Mouse (Mus musculus): ENCODE data around the gene H2-Ob.
"Not testable (repeated sequence)": the region's sequence is repeated elsewhere in the genome, so short reads cannot be mapped to it uniquely, and the experiment has no call there.

The H2-Ob gene

DNA sequence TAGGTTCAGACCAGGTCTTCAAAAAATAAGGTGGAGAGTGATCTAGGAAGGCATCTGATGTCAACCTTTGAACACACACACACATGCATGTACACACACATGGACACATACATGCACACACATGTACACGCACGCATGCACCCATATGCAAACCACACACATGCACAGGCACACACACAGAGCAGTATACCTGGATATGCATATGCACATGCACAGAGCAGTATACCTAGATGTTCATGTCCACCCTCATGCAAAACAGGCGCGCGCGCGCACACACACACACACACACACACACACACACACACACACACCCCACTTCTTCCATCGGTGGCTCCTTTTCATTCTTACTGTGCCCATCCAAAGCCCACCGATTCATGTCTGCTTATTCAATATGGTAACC lies 30.8 kb upstream of the H2-Ob start:
- peak; percentile 0 for DNase-seq

GRCm38 (mm10) chr17:34208421-34208820 lies 30.3 kb upstream of the H2-Ob start:
- DNase-seq = peak; percentile 1

DNA sequence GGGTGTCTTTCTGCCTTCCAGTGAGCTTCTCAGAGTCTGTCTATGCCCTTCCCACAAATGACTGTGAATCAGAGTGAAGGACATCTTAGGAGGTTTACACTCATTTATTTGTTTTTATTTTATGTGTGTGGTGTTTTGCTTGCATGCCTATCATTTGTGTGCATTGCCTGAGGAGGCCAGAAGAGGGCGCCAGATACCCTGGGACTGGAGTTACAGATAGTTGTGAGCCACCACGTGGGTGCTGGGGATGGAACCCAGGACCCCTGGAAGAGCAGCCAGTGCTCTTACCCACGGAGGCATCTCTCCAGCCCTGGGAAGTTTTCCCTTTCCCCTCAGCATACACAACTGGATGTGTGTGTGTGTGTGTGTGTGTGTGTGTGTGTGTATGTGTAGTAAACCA lies 29.0 kb upstream of the H2-Ob start:
- DNase-seq = peak; percentile 1

DNA sequence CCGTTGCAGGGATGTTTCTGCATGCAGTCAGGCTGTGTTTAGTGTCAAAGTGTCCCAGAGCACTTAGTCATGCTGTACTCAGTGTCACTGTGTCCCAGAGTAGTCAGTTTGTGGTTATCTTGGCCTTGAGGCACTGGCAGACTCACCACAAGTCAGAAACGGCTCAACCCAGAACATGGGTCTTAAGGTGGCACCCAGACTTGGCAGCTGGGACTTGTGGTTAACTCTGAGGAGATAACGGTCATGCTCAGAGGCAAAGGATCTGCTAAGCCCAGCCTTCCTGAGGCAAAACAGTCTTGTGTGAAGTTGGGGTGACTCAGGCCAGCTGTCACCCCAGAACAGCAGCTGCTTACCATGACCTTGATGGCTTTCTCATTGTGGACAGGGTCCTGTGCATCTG lies 28.1 kb upstream of the H2-Ob start:
- DNase-seq = peak; percentile 0

GRCm38 (mm10) chr17:34211746-34212365 lies 26.8 kb upstream of the H2-Ob start:
- peak; percentile 0 for DNase-seq

DNA sequence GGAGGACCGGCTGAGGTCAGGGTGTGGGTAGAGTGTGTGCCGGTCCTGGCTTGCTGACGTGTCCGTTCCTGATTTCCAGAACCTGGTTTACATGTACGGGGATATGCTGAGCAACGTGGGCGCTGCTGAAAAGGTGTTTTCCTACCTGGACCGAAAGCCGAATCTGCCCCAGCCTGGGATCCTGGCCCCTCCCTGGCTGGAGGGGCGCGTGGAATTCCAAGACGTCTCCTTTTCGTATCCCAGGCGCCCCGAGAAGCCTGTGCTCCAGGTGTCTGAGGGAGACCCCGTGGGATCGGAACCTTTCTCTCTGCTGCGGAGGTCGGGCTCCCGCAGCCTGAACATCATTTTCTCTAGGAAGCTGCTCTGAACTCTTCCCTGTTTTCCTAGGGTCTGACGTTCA lies 24.8 kb upstream of the H2-Ob start:
- no peak for DNase-seq

DNA sequence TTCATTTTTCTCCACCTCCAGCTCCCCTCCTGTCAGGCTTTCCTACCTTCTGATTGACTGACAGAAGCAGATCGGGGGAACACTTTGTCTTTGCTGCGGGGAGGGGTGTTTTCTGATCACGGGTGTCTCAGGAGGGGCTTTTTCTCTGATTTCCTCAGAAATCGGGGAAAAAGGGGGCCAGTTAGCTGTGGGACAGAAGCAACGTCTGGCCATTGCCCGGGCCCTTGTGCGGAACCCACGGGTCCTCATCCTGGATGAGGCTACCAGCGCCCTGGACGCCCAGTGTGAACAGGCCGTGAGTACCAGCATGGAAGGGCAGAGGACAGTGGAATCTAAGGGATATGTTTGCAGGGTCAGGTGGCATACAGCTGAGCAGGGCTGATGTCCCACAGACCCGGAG lies 23.5 kb upstream of the H2-Ob start:
- DNase-seq = no peak

GRCm38 (mm10) chr17:34217216-34217928 lies 21.3 kb upstream of the H2-Ob start:
- DNase-seq = no peak

GRCm38 (mm10) chr17:34217986-34218385 lies 20.7 kb upstream of the H2-Ob start:
- DNase-seq = no peak

DNA sequence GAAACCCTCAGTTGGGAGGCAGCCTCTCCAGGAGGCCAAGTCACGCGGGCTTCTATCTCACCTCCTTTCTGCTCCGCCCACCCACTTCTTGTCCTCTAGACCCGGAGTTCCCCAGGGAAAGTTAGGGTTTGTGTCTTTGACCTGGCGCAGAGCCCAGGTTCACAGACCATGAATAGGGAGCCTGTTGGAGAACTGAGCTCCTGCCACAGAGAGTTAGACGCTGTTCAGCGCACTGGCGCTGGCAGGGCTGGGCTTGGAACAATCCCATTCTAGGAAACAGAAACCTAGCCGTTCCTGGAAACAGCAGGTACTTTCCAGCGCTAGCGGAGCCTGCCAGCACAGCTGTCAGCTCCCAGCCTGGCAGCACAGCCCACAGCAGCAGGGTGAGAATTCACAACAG lies 20.0 kb upstream of the H2-Ob start:
- no peak for DNase-seq

DNA sequence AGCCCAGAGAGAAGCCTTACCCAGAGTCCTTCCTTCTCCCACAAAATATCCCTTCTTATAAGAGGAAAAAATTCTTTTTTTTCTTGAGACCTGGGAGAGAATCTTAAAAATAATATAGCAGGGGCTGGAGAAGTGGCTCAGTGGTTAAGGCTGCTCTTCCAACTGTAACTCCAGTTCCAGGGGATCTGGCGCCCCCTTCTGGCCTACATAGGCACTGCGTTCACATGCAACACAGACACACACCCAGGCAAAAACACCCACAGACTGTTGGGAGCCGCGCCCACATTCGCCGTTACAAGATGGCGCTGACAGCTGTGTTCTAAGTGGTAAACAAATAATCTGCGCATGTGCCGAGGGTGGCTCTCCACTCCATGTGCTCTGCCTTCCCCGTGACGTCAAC lies 19.6 kb upstream of the H2-Ob start:
- DNase-seq = not testable (repeated sequence)

GRCm38 (mm10) chr17:34219801-34220200 lies 18.9 kb upstream of the H2-Ob start:
- DNase-seq = not testable (repeated sequence)

DNA sequence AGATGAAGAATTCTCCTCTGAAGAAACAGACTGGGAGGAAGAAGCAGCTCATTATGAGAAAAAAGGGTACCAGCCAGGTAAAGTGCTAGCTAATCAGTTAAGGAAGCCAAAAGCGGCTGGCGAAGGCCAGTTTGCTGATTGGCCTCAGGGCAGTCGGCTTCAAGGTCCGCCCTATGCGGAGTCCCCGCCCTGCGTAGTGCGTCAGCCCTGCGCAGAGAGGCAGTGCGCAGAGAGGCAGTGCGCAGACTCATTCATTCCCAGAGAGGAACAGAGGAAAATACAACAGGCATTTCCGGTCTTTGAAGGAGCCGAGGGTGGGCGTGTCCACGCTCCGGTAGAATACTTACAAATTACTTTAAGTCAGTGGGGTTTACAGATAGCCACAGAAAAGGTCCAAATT lies 18.3 kb upstream of the H2-Ob start:
- DNase-seq = not testable (repeated sequence)

DNA sequence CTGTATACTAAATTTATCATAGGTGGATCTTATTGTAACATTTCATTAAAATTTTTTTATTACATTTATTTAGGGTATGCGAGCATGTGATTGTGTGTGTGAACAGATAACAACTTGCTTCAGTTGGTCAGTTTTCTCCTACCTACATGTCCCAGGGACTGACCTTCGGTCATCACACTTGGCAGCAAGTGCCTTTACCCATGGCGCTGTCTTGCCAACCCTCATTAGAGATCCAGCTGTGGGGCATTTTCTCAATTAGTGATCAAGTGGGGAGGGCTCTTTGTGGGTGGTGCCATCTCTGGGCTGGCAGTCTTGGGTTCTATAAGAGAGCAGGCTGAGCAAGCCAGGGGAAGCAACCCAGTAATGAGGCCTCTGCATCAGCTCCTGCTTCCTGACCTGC lies 13.9 kb upstream of the H2-Ob start:
- DNase-seq = no peak

DNA sequence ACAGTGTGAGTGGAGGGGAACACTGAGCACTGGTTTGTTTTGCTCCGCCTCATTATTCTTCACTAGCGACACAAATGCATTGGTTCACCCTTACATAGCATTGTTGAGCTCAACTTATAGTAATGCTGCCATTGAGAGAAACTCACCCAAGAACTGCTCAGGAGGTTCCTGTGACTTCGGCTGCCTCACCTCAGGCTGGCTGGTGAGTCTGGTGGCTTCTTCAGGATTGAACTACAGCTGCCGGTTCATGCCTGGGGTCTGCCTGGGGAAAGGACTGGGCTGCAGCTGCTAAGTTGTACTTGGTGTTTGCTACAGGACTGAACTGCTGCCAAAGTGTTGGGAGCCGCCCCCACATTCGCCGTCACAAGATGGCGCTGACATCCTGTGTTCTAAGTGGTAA lies 13.3 kb upstream of the H2-Ob start:
- DNase-seq = no peak

DNA sequence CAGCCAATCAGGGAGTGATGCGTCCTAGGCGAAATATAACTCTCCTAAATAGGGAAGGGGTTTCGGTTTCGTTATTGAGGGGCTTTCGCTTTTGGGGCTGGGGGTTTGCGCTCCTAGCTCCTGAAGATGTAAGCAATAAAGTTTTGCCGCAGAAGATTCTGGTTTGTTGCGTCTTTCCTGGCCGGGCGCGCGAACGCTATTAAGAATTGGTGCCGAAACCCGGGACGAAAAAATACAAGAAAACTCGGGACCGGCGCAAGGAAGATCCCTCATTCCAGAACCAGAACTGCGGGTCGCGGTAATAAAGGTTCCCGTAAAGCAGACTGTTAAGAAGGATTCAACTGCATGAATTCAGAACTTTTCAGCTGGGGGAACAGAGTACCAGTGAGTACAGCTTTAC lies 12.8 kb upstream of the H2-Ob start:
- not testable (repeated sequence) for DNase-seq

DNA sequence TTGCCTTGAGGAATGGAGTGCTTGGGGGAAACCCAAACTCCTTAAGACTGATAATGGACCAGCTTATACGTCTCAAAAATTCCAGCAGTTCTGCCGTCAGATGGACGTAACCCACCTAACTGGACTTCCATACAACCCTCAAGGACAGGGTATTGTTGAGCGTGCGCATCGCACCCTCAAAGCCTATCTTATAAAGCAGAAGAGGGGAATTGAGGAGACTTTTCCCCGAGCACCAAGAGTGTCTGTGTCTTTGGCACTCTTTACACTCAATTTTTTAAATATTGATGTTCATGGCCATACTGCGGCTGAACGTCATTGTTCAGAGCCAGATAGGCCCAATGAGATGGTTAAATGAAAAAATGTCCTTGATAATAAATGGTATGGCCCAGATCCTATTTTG lies 7.7 kb upstream of the H2-Ob start:
- not testable (repeated sequence) for DNase-seq

DNA sequence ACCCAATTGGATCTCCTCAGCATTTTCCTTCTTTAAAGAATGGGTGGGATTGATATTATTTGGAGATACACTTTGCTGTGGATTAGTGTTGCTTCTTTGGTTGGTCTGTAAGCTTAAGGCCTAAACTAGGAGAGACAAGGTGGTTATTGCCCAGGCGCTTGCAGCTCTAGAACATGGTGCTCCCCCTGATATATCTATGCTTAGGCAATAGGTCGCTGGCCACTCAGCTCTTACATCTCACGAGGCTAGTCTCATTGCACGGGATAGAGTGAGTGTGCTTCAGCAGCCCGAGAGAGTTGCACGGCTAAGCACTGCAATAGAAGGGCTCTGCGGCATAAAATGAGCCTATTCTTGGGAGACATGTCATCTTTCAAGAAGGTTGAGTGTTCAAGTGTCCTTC lies 6.7 kb upstream of the H2-Ob start:
- not testable (repeated sequence) for DNase-seq

GRCm38 (mm10) chr17:34234926-34235325 lies 3.8 kb upstream of the H2-Ob start:
- peak; percentile 27 for DNase-seq

GRCm38 (mm10) chr17:34236691-34237090 lies 2.0 kb upstream of the H2-Ob start:
- DNase-seq = no peak

- no peak for DNase-seq
These were observed 962 bp upstream of the H2-Ob start for GRCm38 (mm10) chr17:34237741-34238140.

- DNase-seq = no peak
These were observed 918 bp downstream of the H2-Ob start for GRCm38 (mm10) chr17:34239601-34240041.

GRCm38 (mm10) chr17:34240366-34240765 lies 1.7 kb downstream of the H2-Ob start:
- no peak for DNase-seq

DNA sequence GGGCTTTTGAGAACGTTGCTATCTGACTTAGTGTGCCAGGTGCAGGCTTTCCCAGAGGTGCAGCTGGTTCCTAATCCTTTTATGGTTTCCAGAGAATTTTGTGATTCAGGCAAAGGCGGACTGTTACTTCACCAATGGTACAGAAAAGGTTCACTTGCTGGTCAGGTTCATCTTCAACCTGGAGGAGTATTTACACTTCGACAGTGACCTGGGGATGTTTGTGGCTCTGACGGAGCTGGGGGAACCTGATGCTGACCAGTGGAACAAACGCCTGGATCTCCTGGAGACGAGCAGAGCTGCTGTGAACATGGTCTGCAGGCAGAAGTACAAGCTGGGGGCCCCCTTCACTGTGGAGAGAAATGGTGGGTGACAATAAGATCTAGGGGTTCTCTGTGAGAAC lies 2.2 kb downstream of the H2-Ob start:
- no peak for DNase-seq

DNA sequence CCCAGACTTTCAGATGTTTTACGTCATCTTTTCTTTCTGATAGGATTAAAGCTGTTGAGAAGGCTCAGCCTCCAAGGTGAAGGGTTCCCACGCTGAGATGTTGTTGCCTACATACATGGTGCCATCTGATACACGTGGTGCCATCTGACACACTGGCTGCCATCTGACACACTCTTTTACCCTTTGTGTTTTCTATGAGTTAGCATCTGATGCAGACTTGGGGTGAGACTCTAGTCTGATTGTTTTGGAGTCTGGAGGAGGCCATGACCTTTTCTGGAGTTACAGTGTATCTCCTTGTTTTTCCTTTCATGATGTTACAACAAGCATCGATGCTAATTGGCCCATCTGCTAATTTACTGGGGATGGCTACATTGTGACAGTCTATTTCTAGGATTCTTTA lies 6.0 kb downstream of the H2-Ob start:
- no peak for DNase-seq

Data from cerebellum, adult 9-11 months (tissue).